Mouse (Mus musculus): ENCODE results near the gene Gm28308. TPM values are rescaled to one million over a fixed set of nuclear protein-coding genes. Genes with fewer than 3 reads are reported as not detected.

Gene Gm28308
- total and polyA plus RNA-seq, 3 experiments = not detected

DNA sequence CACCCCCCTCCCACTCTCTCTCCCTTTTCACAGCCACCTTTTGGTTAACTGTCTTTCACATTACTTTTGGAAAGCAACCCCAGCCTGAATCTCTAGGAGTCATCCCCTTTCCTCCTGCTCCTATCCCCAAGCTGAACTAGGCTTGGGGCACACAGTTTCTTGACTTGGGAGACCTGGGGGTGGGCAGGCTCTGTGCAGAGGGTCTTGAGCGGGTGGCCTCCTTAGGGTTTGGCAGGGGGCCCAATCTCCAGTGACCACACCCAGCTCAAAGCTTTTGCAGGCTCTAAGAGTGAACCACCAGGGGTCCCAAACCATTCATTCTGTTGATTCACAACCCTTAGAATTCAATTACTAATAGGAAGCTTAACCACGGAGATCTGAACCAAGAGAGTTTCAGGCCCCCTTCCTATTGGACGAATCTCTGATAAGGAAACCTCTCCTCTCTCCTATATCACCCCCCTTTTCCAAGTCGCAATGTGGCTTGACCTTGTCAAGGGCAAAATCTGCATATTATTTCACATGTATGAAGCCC is 29.7 kb upstream of the Gm28308 start (continued):
- no peak for TF ChIP-seq MXI1 (IDR thresholded peaks at IDR 0.05; ENCODE audit: low read depth, low read length)

DNA sequence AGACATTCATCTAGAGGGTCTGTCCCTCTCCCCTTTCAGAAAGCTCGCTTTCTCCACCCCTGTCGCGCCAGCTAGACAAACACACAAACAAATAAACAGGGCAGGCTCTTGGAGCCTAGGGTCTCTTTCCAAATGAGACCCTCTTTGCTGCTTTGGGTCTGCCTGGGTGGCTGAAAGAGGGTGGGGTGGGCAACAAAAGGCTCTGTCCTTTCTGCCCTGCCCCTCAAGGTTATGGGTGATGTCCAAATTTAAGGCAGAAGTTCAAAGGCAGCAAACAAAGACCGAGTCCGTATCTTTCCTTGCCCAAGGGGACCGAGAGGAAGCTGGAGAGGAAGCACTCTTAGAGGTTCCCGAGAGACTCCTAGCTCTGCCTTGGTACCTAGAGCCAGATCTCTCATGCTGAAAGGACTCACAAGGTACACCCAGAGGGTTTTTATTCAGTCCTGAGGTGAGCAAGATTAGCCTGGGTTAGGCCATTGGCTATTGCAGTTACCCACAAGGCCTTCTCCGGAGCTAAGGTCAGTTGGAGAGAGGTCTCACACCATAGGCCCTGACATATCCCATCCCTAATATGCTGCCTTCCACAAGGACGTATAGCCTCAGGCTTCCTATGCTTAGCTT is 28.0 kb upstream of the Gm28308 start:
- H3K27me3 ChIP-seq (ENCODE audit: control insufficient read depth in 1 of 2, insufficient read depth in 2 of 2, low read length in 2 of 2) = no peaks in the 10 kb centered on the region
- H3K27ac ChIP-seq (ENCODE audit: control insufficient read depth, low read depth, low read length) = no peak overlapping the region
- H3K9ac ChIP-seq (ENCODE audit: control insufficient read depth, low read depth, low read length, poor library complexity, severe bottlenecking) = no peak overlapping the region
- TF ChIP-seq BHLHE40 (IDR thresholded peaks at IDR 0.05; ENCODE audit: borderline replicate concordance, low read depth, low read length) (no peak), TBP (IDR thresholded peaks at IDR 0.05; ENCODE audit: low read depth, low read length) (no peak), POLR2A (IDR thresholded peaks at IDR 0.05; ENCODE audit: control insufficient read depth in 1 of 2, insufficient read depth in 1 of 2, low read depth in 1 of 2, low read length in 2 of 2, poor library complexity in 1 of 2) (no peak), SMC3 (IDR thresholded peaks at IDR 0.05; ENCODE audit: low read depth, low read length) (no peak), RAD21 (IDR thresholded peaks at IDR 0.05; ENCODE audit: low read depth, low read length) (no peak), MAFK (IDR thresholded peaks at IDR 0.05; ENCODE audit: borderline replicate concordance, low read depth, low read length) (no peak), TAL1 (IDR thresholded peaks at IDR 0.05; ENCODE audit: low read length) (no peak), ETS1 (IDR thresholded peaks at IDR 0.05; ENCODE audit: low read depth, low read length) (no peak), RCOR1 (IDR thresholded peaks at IDR 0.05; ENCODE audit: low read depth, low read length) (no peak), MEF2A (IDR thresholded peaks at IDR 0.05; ENCODE audit: extremely low read depth, insufficient replicate concordance, low read depth, low read length, poor library complexity, severe bottlenecking) (no peak), TCF12 (IDR thresholded peaks at IDR 0.05; ENCODE audit: low read depth, low read length) (no peak), MYC (IDR thresholded peaks at IDR 0.05; ENCODE audit: low read depth, low read length) (no peak)
- H3K4me3 ChIP-seq (ENCODE audit: control insufficient read depth in 1 of 2, insufficient read depth in 1 of 2, low read depth in 2 of 2, low read length in 2 of 2) = no peak overlapping the region
- H3K79me2 ChIP-seq (ENCODE audit: control insufficient read depth, insufficient read depth, low read length, poor library complexity) = no peaks in the 10 kb centered on the region
- H3K4me1 ChIP-seq (ENCODE audit: control insufficient read depth in 1 of 2, insufficient read depth in 2 of 2, low read length in 2 of 2) = no peaks in the 10 kb centered on the region
- H3K36me3 ChIP-seq (ENCODE audit: control insufficient read depth in 1 of 2, insufficient read depth in 2 of 2, low read length in 2 of 2) = no peaks in the 10 kb centered on the region
- no peak for DNase-seq (ENCODE audit: low read depth, low spot score)
- H3K9me3 ChIP-seq (replicated peaks; ENCODE audit: insufficient read depth, low read length) = no peaks in the 10 kb centered on the region

DNA sequence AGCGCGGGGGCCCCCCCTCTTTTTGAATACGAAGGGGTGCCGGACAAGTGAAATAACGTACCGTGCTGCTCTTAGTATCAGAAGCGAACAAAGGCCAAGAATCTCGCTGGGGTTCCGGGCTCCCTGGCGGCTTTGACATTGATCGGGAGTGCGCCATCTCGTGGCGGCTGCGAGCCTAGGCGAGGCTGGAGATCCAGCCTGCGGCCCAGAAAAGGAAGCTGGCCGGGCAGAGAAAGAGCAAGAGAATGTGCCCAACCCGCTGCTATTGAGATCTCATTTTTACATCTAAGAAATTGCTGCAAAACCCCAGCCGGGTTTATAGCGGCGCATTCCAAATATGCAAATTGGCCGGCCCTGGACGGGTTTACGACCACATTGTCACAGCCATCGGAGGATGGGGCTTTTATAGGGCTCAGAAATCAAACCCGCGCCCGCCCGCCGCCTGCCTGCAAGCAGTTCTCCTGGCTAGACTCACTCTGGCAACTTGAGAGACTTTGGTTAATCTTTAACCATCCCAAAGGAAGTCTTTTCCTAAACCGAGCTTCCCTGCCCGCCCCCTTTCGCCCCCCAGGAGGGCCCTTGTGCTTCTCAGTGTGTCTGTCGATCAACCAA is 27.4 kb upstream of the Gm28308 start, which contains the start of gene Hoxa10:
Gene Hoxa10, minus strand, starts transcription at position 466 of the 612 bp plus-strand sequence.
- H3K36me3 ChIP-seq (ENCODE audit: control insufficient read depth in 1 of 2, insufficient read depth in 2 of 2, low read length in 2 of 2) = no peaks in the 10 kb centered on the region
- no peaks in the 10 kb centered on the region for H3K27me3 ChIP-seq (ENCODE audit: control insufficient read depth in 1 of 2, insufficient read depth in 2 of 2, low read length in 2 of 2)
- H3K9me3 ChIP-seq (replicated peaks; ENCODE audit: insufficient read depth, low read length) = no peaks in the 10 kb centered on the region
- H3K4me1 ChIP-seq (ENCODE audit: control insufficient read depth in 1 of 2, insufficient read depth in 2 of 2, low read length in 2 of 2) = no peaks in the 10 kb centered on the region
- no peak within 1 kb of the TSS for H3K27ac ChIP-seq (ENCODE audit: control insufficient read depth, low read depth, low read length)
- H3K79me2 ChIP-seq (ENCODE audit: control insufficient read depth, insufficient read depth, low read length, poor library complexity) = no peaks in the 10 kb centered on the region
- no peak within 1 kb of the TSS for H3K4me3 ChIP-seq (ENCODE audit: control insufficient read depth in 1 of 2, insufficient read depth in 1 of 2, low read depth in 2 of 2, low read length in 2 of 2)
- no peak within 1 kb of the TSS for H3K9ac ChIP-seq (ENCODE audit: control insufficient read depth, low read depth, low read length, poor library complexity, severe bottlenecking)
- DNase-seq (ENCODE audit: low read depth, low spot score) = no peak
- TF ChIP-seq KAT2A (conservative IDR thresholded peaks at IDR 0.05; ENCODE audit: low read depth, low read length) (no peak), MAX (IDR thresholded peaks at IDR 0.05; ENCODE audit: low read length) (no peak), HCFC1 (IDR thresholded peaks at IDR 0.05; ENCODE audit: low read depth, low read length) (no peak), SMC3 (IDR thresholded peaks at IDR 0.05; ENCODE audit: low read depth, low read length) (no peak), TAL1 (IDR thresholded peaks at IDR 0.05; ENCODE audit: low read length) (no peak), MAFK (IDR thresholded peaks at IDR 0.05; ENCODE audit: borderline replicate concordance, low read depth, low read length) (no peak), EP300 (IDR thresholded peaks at IDR 0.05; ENCODE audit: low read depth in 1 of 2, low read length in 2 of 2) (no peak), SIN3A (IDR thresholded peaks at IDR 0.05; ENCODE audit: low read length) (no peak), MYB (IDR thresholded peaks at IDR 0.05; ENCODE audit: low read depth, low read length) (no peak), NRF1 (IDR thresholded peaks at IDR 0.05; ENCODE audit: insufficient read depth, low read depth, low read length, poor library complexity, severe bottlenecking) (no peak), NELFE (IDR thresholded peaks at IDR 0.05; ENCODE audit: low read depth, low read length) (no peak), POLR2AphosphoS5 (IDR thresholded peaks at IDR 0.05; ENCODE audit: borderline replicate concordance, low read depth, low read length) (no peak), RCOR1 (IDR thresholded peaks at IDR 0.05; ENCODE audit: low read depth, low read length) (no peak), ELF1 (IDR thresholded peaks at IDR 0.05; ENCODE audit: low read depth, low read length) (no peak), CHD1 (IDR thresholded peaks at IDR 0.05; ENCODE audit: low read depth, low read length) (no peak), CTCF (IDR thresholded peaks at IDR 0.05 in 2 of 3, conservative IDR thresholded peaks at IDR 0.05 in 1 of 3; ENCODE audit: control insufficient read depth in 1 of 3, insufficient read depth in 1 of 3, low read depth in 2 of 3, low read length in 3 of 3, poor library complexity in 1 of 3, severe bottlenecking in 1 of 3) (no peak), UBTF (IDR thresholded peaks at IDR 0.05; ENCODE audit: borderline replicate concordance, insufficient read depth, low read depth, low read length) (no peak), ZMIZ1 (IDR thresholded peaks at IDR 0.05; ENCODE audit: low read depth, low read length) (no peak)
